In genomic region chr7:131184339-131184738, GRCm38 (mm10) we compare ENCODE assay signal across 25 mouse cellular contexts. TPM values are rescaled to one million over a fixed set of nuclear protein-coding genes. Genes with fewer than 3 reads are reported as not detected.
A peak's percentile ranks its signal among the peaks of the same experiment; 100 is the strongest.
DNase-seq lines count a peak whose midpoint lies in the region; ATAC-seq and TF ChIP-seq lines count a peak whose summit lies in the region.
"Had no signal": no experiment of that assay in that cellular context is flagged by ENCODE, and none has a peak within 500 bp of the region (broad histone marks: within the 10 kb centered on the region; RNA-seq: fewer than 3 reads in every experiment).

No protein-coding gene starts in this region.

- no peak overlapping the region for H3K4me3 ChIP-seq in cerebellum, adult 2 months (replicated peaks; ENCODE audit: insufficient read depth, low read depth, low read length)
- H3K4me3 ChIP-seq in kidney, embryonic 14.5 days (ENCODE audit: low read length), result no peak overlapping the region
- no peak overlapping the region for H3K4me3 ChIP-seq in lung, embryonic 14.5 days (ENCODE audit: low read depth, low read length)
- no peak overlapping the region for H3K4me3 ChIP-seq in stomach, postnatal 0 days (ENCODE audit: low read depth, low read length)
- H3K4me3 ChIP-seq: embryonic facial prominence, embryonic 15.5 days; erythroblast, embryonic 14.5 days; forebrain, embryonic 15.5 days; heart, embryonic 13.5 days; hindbrain, embryonic 12.5 days had no signal

- H3K36me3 ChIP-seq in kidney, embryonic 14.5 days (ENCODE audit: control insufficient read depth, insufficient read depth, low read length), result no peaks in the 10 kb centered on the region
- H3K36me3 ChIP-seq in lung, embryonic 14.5 days (ENCODE audit: insufficient read depth), result no peaks in the 10 kb centered on the region
- no peaks in the 10 kb centered on the region for H3K36me3 ChIP-seq in stomach, postnatal 0 days (ENCODE audit: control insufficient read depth, insufficient read depth, low read length)
- H3K36me3 ChIP-seq: embryonic facial prominence, embryonic 15.5 days; forebrain, embryonic 15.5 days; heart, embryonic 13.5 days; hindbrain, embryonic 12.5 days had no signal

- H3K27me3 ChIP-seq in cerebellum, adult 2 months (ENCODE audit: control insufficient read depth, insufficient read depth, low read length), result no peaks in the 10 kb centered on the region
- H3K27me3 ChIP-seq in kidney, embryonic 14.5 days (ENCODE audit: control insufficient read depth, insufficient read depth, low read length), result no peaks in the 10 kb centered on the region
- no peaks in the 10 kb centered on the region for H3K27me3 ChIP-seq in lung, embryonic 14.5 days (ENCODE audit: insufficient read depth, low read length)
- H3K27me3 ChIP-seq in stomach, postnatal 0 days (ENCODE audit: control insufficient read depth, insufficient read depth, low read length), result no peaks in the 10 kb centered on the region
- H3K27me3 ChIP-seq: embryonic facial prominence, embryonic 15.5 days; forebrain, embryonic 15.5 days; hindbrain, embryonic 12.5 days had no signal

- H3K9me3 ChIP-seq in kidney, embryonic 14.5 days (ENCODE audit: control insufficient read depth, low read length), result no peaks in the 10 kb centered on the region
- no peaks in the 10 kb centered on the region for H3K9me3 ChIP-seq in lung, embryonic 14.5 days (ENCODE audit: low read depth, low read length)
- H3K9me3 ChIP-seq in stomach, postnatal 0 days (ENCODE audit: control insufficient read depth, low read length), result no peaks in the 10 kb centered on the region
- H3K9me3 ChIP-seq: embryonic facial prominence, embryonic 15.5 days; forebrain, embryonic 15.5 days; heart, embryonic 13.5 days; hindbrain, embryonic 12.5 days had no signal

- peak; percentile 28; the same call in 1 of the 2 replicates for TF ChIP-seq CTCF in cerebellum, adult 2 months (IDR thresholded peaks at IDR 0.05; ENCODE audit: borderline replicate concordance, insufficient read depth, low read depth, low read length)
- no peak for TF ChIP-seq CTCF in lung, embryonic 14.5 days (IDR thresholded peaks at IDR 0.05; ENCODE audit: low read depth)
- TF ChIP-seq CTCF in stomach, postnatal 0 days (IDR thresholded peaks at IDR 0.05; ENCODE audit: low read depth), result peak; percentile 30; the same call in 1 of the 2 replicates

- no peak for DNase-seq in cerebellum, adult 2 months
- DNase-seq in cerebellum, postnatal 4 days (ENCODE audit: low spot score in 2 of 2), result no peak
- DNase-seq in kidney, adult 11 months, result no peak
- peak; percentile 8 for DNase-seq in lung, embryonic 14.5 days
- no peak for DNase-seq in lung, adult 18-20 months
- no peak for DNase-seq in stomach, postnatal 0 days (ENCODE audit: low spot score)
- DNase-seq: adrenal gland, adult 2 months; adrenal gland, postnatal 25 days; B cell, adult 2 months; cerebellum, adult 18-20 months; cerebellum, postnatal 10 days; gastrocnemius, postnatal 36 days; heart, postnatal 36 days had no signal

- H3K4me2 ChIP-seq in kidney, embryonic 14.5 days (replicated peaks; ENCODE audit: low read depth, low read length), result no peak overlapping the region
- no peak overlapping the region for H3K4me2 ChIP-seq in lung, embryonic 14.5 days
- no peak overlapping the region for H3K4me2 ChIP-seq in stomach, postnatal 0 days (replicated peaks; ENCODE audit: low read depth)
- H3K4me2 ChIP-seq: embryonic facial prominence, embryonic 15.5 days; forebrain, embryonic 15.5 days; heart, embryonic 13.5 days; hindbrain, embryonic 12.5 days had no signal

- no peak overlapping the region for H3K9ac ChIP-seq in kidney, embryonic 14.5 days (ENCODE audit: low read depth, low read length)
- H3K9ac ChIP-seq in lung, embryonic 14.5 days, result no peak overlapping the region
- H3K9ac ChIP-seq in stomach, postnatal 0 days (ENCODE audit: low read length), result no peak overlapping the region
- H3K9ac ChIP-seq: embryonic facial prominence, embryonic 15.5 days; forebrain, embryonic 15.5 days; heart, embryonic 13.5 days; hindbrain, embryonic 12.5 days had no signal

- no peaks in the 10 kb centered on the region for H3K4me1 ChIP-seq in cerebellum, adult 2 months (ENCODE audit: control insufficient read depth, insufficient read depth, low read length)
- no peaks in the 10 kb centered on the region for H3K4me1 ChIP-seq in kidney, embryonic 14.5 days (ENCODE audit: control insufficient read depth, insufficient read depth, low read length)
- no peaks in the 10 kb centered on the region for H3K4me1 ChIP-seq in lung, embryonic 14.5 days (ENCODE audit: insufficient read depth)
- H3K4me1 ChIP-seq in stomach, postnatal 0 days (replicated peaks; ENCODE audit: control insufficient read depth, insufficient read depth), result no peaks in the 10 kb centered on the region
- H3K4me1 ChIP-seq: embryonic facial prominence, embryonic 15.5 days; forebrain, embryonic 15.5 days; heart, embryonic 13.5 days; hindbrain, embryonic 12.5 days had no signal

- ATAC-seq in kidney, embryonic 14.5 days (ENCODE audit: low FRiP score, low TSS enrichment), result peak; percentile 60; the same call in 1 of the 2 replicates
- no peak for ATAC-seq in lung, embryonic 14.5 days (ENCODE audit: insufficient read depth)
- ATAC-seq in stomach, postnatal 0 days (ENCODE audit: low FRiP score, low TSS enrichment), result no peak
- ATAC-seq: activated CD4-positive, CD25-positive, alpha-beta regulatory T cell, adult 4 months; CD4-positive, CD25-positive, alpha-beta regulatory T cell, adult 4 months; forebrain, embryonic 15.5 days; hindbrain, embryonic 16.5 days had no signal

- TF ChIP-seq EP300 in stomach, postnatal 0 days (optimal IDR thresholded peaks at IDR 0.05), result no peak

- H3K27ac ChIP-seq in cerebellum, adult 2 months (ENCODE audit: insufficient read depth, low read length), result no peak overlapping the region
- no peak overlapping the region for H3K27ac ChIP-seq in kidney, embryonic 14.5 days (ENCODE audit: low read depth, low read length)
- no peak overlapping the region for H3K27ac ChIP-seq in lung, embryonic 14.5 days (ENCODE audit: low read depth)
- H3K27ac ChIP-seq in stomach, postnatal 0 days (replicated peaks), result no peak overlapping the region
- H3K27ac ChIP-seq: embryonic facial prominence, embryonic 15.5 days; forebrain, embryonic 15.5 days; heart, embryonic 13.5 days; hindbrain, embryonic 12.5 days had no signal

- 65% methylated on average over 8 of the region's 8 CpGs for WGBS in cerebellum, adult 2 months
- WGBS in kidney, embryonic 14.5 days, result 41% methylated on average over 8 of the region's 8 CpGs
- 57% methylated on average over 8 of the region's 8 CpGs for WGBS in lung, embryonic 14.5 days
- 62% methylated on average over 8 of the region's 8 CpGs for WGBS in stomach, postnatal 0 days

- no peak for TF ChIP-seq POLR2A in cerebellum, adult 2 months (IDR thresholded peaks at IDR 0.05; ENCODE audit: borderline replicate concordance, insufficient read depth, low read length)

RNA-seq across cellular contexts. Expression of gene 5430419D17Rik, which starts 10.1 kb away (rescaled TPM):
- 0.30 and 0.38 TPM in 2 replicates for polyA plus RNA-seq in cerebellum, adult 2 months (2012; rRNA removed)
- not detected in 2 replicates for polyA plus RNA-seq in kidney, embryonic 14.5 days (2014; fragmentation: Nextera tagmentation; extraction: Ambion mirVana)
- 0.04 TPM in 1 of 2 replicates, not detected in the other for polyA plus RNA-seq in lung, embryonic 14.5 days (2014; fragmentation: Nextera tagmentation; extraction: Ambion mirVana)
- polyA plus RNA-seq in stomach, postnatal 0 days (2015; fragmentation: Nextera tagmentation; extraction: Ambion mirVana), result 0.06 TPM in 1 of 2 replicates, not detected in the other
- polyA plus RNA-seq: activated CD4-positive, CD25-positive, alpha-beta regulatory T cell, adult 4 months; adrenal gland, adult 2 months; CD4-positive, CD25-positive, alpha-beta regulatory T cell, adult 4 months; embryonic facial prominence, embryonic 11.5 days; embryonic facial prominence, embryonic 15.5 days; erythroblast, embryonic 14.5 days; forebrain, embryonic 11.5 days; forebrain, embryonic 15.5 days; hindbrain, embryonic 12.5 days had no signal

RNA-seq across cellular contexts. Expression of gene 4933402N03Rik, which starts 38.2 kb away (rescaled TPM):
- not detected in 2 replicates for polyA plus RNA-seq in cerebellum, adult 2 months (2012; rRNA removed)
- not detected in 2 replicates for polyA plus RNA-seq in kidney, embryonic 14.5 days (2014; fragmentation: Nextera tagmentation; extraction: Ambion mirVana)
- polyA plus RNA-seq in lung, embryonic 14.5 days (2014; fragmentation: Nextera tagmentation; extraction: Ambion mirVana), result not detected in 2 replicates
- polyA plus RNA-seq in stomach, postnatal 0 days (2015; fragmentation: Nextera tagmentation; extraction: Ambion mirVana), result not detected in 2 replicates
- polyA plus RNA-seq: activated CD4-positive, CD25-positive, alpha-beta regulatory T cell, adult 4 months; adrenal gland, adult 2 months; CD4-positive, CD25-positive, alpha-beta regulatory T cell, adult 4 months; embryonic facial prominence, embryonic 11.5 days; embryonic facial prominence, embryonic 15.5 days; erythroblast, embryonic 14.5 days; forebrain, embryonic 11.5 days; forebrain, embryonic 15.5 days; heart, embryonic 13.5 days; heart, postnatal 0 days; hindbrain, embryonic 12.5 days; hindbrain, embryonic 16.5 days had no signal
